In genomic region chr2:136669183-136669582, GRCm38 (mm10) we compare ENCODE assay signal across 12 mouse cellular contexts. TPM values are rescaled to one million over a fixed set of nuclear protein-coding genes. Genes with fewer than 3 reads are reported as not detected.
DNase-seq lines count a peak whose midpoint lies in the region; ATAC-seq lines count a peak whose summit lies in the region.
"Had no signal": no experiment of that assay in that cellular context is flagged by ENCODE, and none has a peak within 500 bp of the region (broad histone marks: within the 10 kb centered on the region; RNA-seq: fewer than 3 reads in every experiment).

No protein-coding gene starts in this region.

- H3K4me3 ChIP-seq in forebrain, embryonic 15.5 days, result no peak overlapping the region
- H3K4me3 ChIP-seq in forebrain, embryonic 13.5 days, result no peak overlapping the region
- H3K4me3 ChIP-seq: neural tube, embryonic 12.5 days had no signal

- H3K9ac ChIP-seq in forebrain, embryonic 15.5 days (replicated peaks), result no peak overlapping the region
- H3K9ac ChIP-seq in forebrain, embryonic 13.5 days, result no peak overlapping the region
- H3K9ac ChIP-seq: neural tube, embryonic 12.5 days had no signal

- 0 out of 2 replicates have a peak overlapping the region, but pooled peaks have one; percentile 9 for H3K27ac ChIP-seq in forebrain, embryonic 15.5 days (replicated peaks)
- no peak overlapping the region for H3K27ac ChIP-seq in forebrain, embryonic 13.5 days
- H3K27ac ChIP-seq: neural tube, embryonic 12.5 days had no signal

- no peaks in the 10 kb centered on the region for H3K9me3 ChIP-seq in forebrain, embryonic 15.5 days
- no peaks in the 10 kb centered on the region for H3K9me3 ChIP-seq in forebrain, embryonic 13.5 days (replicated peaks)
- H3K9me3 ChIP-seq: neural tube, embryonic 12.5 days had no signal

- 77% methylated on average over 3 of the region's 3 CpGs for WGBS in forebrain, embryonic 15.5 days
- WGBS in forebrain, embryonic 13.5 days, result 94% methylated on average over 3 of the region's 3 CpGs

- no peaks in the 10 kb centered on the region for H3K36me3 ChIP-seq in forebrain, embryonic 15.5 days
- H3K36me3 ChIP-seq in forebrain, embryonic 13.5 days (ENCODE audit: poor library complexity, severe bottlenecking), result no peaks in the 10 kb centered on the region
- H3K36me3 ChIP-seq: neural tube, embryonic 12.5 days had no signal

- H3K4me2 ChIP-seq in forebrain, embryonic 15.5 days (replicated peaks), result no peak overlapping the region
- no peak overlapping the region for H3K4me2 ChIP-seq in forebrain, embryonic 13.5 days
- H3K4me2 ChIP-seq: neural tube, embryonic 12.5 days had no signal

- peaks cover 9% of the 10 kb centered on the region for H3K4me1 ChIP-seq in forebrain, embryonic 15.5 days
- H3K4me1 ChIP-seq in forebrain, embryonic 13.5 days, result peaks cover 6% of the 10 kb centered on the region; the same call in 1 of the 2 replicates
- H3K4me1 ChIP-seq: neural tube, embryonic 12.5 days had no signal

- DNase-seq in kidney, postnatal 10 days, result peak; percentile 38
- DNase-seq in kidney, adult 11 months, result no peak
- DNase-seq in right cerebral cortex, adult 18-20 months, result peak; percentile 40
- DNase-seq in right cerebral cortex, adult 2 months (ENCODE audit: low spot score in 2 of 2), result no peak
- peak; percentile 16 for DNase-seq in lung, postnatal 36 days
- DNase-seq in thymus, postnatal 25 days, result no peak
- DNase-seq: left cerebral cortex, postnatal 4 days; midbrain, embryonic 14.5 days had no signal

- no peaks in the 10 kb centered on the region for H3K27me3 ChIP-seq in forebrain, embryonic 15.5 days
- H3K27me3 ChIP-seq in forebrain, embryonic 13.5 days, result no peaks in the 10 kb centered on the region
- H3K27me3 ChIP-seq: neural tube, embryonic 12.5 days had no signal

- ATAC-seq in forebrain, embryonic 15.5 days (replicated peaks), result no peak
- no peak for ATAC-seq in forebrain, embryonic 13.5 days

RNA-seq across cellular contexts. Expression of gene Snap25, which starts 44.1 kb away (rescaled TPM):
- polyA plus RNA-seq in forebrain, embryonic 15.5 days (2015; fragmentation: Nextera tagmentation; extraction: Ambion mirVana), result 110 and 114 TPM in 2 replicates
- polyA plus RNA-seq in forebrain, embryonic 13.5 days (2015; fragmentation: Nextera tagmentation; extraction: Ambion mirVana), result 51.6 and 53.4 TPM in 2 replicates
- polyA plus RNA-seq: C2C12 had no signal

Comparison
In these comparisons a context has a peak if more than half of its experiments do, and no peak if none do; other contexts are left out.
1. DNase-seq: peak in kidney, postnatal 10 days (single experiment), right cerebral cortex, adult 18-20 months (single experiment) and lung, postnatal 36 days (single experiment); none in kidney, adult 11 months (single experiment), right cerebral cortex, adult 2 months (0 of 2) and thymus, postnatal 25 days (single experiment).